Mouse (Mus musculus): ENCODE data around the gene Orm2.

Orm2 gene

GRCm38 (mm10) chr4:63408247-63408646, 46.0 kb downstream of the Orm2 start:
- peak; percentile 84 to 94 for DNase-seq

GRCm38 (mm10) chr4:63408649-63409048, 46.4 kb downstream of the Orm2 start:
- DNase-seq = peak; percentile 74 to 76

- DNase-seq = peak in 1 of 2 experiments; percentile 40
These were observed 47.2 kb downstream of the Orm2 start for GRCm38 (mm10) chr4:63409317-63409907.

- peak; percentile 63 to 73 for DNase-seq
These were observed 47.8 kb downstream of the Orm2 start for GRCm38 (mm10) chr4:63409908-63410582.

- DNase-seq = peak; percentile 97
These were observed 48.3 kb downstream of the Orm2 start for GRCm38 (mm10) chr4:63410583-63410934.

- no peak for DNase-seq
These were observed 49.0 kb downstream of the Orm2 start for GRCm38 (mm10) chr4:63411222-63411621.

DNA sequence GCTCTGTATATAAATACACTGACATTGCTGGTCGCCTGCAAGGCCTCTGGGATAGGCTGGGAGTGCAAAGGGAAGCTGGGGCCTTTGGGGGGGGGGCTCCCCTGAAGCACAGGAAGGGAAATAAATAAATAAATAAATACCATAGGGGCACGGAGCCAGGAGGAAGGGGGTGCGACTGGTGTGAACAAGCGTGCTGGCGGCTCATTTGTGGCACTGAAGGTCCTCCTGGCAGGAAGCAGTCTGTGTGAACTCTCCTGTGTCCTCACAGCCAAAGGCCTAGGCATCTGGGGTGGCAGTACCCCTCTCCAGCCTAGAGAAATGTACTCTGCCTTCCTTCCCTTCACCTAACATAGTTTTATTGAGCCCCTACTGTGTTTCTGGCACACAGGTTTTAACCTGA, 52.7 kb downstream of the Orm2 start:
- no peak for DNase-seq

Data from cerebellum, postnatal 10 days (tissue).